Mouse (Mus musculus): Measurements from ENCODE around the gene H2-Eb1. TPM values are rescaled to one million over a fixed set of nuclear protein-coding genes. Genes with fewer than 3 reads are reported as not detected.

The H2-Eb1 gene
- polyA plus RNA-seq, 1 experiment: 398 TPM

DNA sequence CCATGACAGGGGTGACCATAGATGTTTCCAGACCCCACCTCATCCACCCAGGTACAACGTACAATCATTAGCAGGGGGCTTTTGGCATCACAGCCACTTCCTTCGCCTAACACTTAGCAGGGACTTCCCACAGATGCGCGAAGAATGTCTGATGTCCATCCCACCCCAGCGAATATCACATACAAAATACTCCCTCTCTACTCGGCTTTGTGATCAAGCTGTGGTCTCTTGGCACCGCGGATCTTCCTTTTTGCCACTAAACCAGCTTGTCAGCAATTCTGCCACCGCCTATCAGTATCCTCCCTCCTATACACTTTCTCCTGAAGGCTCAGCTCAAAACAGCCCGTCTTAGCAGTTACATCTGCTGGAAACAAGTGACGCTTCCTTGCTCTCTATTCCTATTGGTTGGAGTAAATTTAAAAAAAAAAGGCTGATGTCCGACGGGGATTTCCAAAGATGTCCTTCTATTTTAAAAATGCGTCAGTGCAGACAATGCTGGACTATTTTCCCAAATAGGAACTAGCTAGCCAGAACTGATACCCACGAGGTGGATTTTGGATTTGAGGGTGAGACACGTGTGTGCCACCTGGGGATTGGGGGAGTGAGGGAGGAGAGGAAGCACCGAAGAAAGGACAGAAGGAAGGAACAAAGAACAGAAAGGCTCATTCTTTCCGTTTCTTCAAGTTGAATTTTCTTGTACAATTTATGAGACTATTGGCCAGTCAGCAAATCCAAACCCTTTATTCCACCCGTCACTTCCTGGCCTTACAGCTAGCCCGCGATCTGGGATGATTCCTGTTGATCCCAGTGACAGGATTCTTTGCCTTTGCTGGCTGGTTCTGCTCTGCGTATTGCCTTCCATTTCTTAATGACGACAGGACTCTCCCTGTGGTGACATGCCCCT lies 9.5 kb upstream of the H2-Eb1 start:
- Histone ChIP-seq H3K36me3 (ENCODE audit: control insufficient read depth, insufficient read depth, low read length) (no peaks in the 10 kb centered on the region), H3K27ac (ENCODE audit: insufficient read depth, low read depth, low read length) (peak overlapping the region; percentile 94), H3K27me3 (ENCODE audit: control insufficient read depth, insufficient read depth, low read length) (no peaks in the 10 kb centered on the region), H3K4me1 (ENCODE audit: control insufficient read depth, insufficient read depth, insufficient read length, low read length) (peaks cover 8% of the 10 kb centered on the region), H3K4me3 (ENCODE audit: low read depth, low read length) (peak overlapping the region; percentile 50)
- 24% methylated on average over 23 of the region's 23 CpGs for WGBS
- TF ChIP-seq CTCF (IDR thresholded peaks at IDR 0.05; ENCODE audit: extremely low read depth, insufficient read length, insufficient replicate concordance, low read depth, low read length) (no peak), POLR2A (IDR thresholded peaks at IDR 0.05; ENCODE audit: low read depth, low read length) (no peak)

DNA sequence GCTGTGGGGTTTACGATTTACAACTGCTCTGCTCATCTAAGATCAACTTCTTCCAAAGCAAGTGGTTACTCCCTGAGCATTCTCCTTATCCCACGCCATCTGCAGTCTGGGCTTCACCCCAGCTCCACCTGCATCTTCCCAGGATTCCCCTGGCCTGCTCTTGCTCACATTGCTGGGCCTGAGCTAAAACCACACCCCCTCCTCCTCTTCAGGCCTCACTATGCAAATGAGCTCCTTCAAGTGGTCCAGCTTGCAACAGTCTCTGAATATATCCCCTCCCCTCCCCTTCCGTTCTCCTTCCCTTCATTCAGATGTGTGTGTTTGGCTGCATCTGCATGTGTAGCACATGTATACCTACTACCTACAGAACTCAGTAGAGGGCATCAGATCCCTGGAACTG lies 6.3 kb upstream of the H2-Eb1 start:
- H3K4me3 ChIP-seq (ENCODE audit: low read depth, low read length): no peak overlapping the region
- H3K36me3 ChIP-seq (ENCODE audit: control insufficient read depth, insufficient read depth, low read length): no peaks in the 10 kb centered on the region
- no peak for TF ChIP-seq POLR2A (IDR thresholded peaks at IDR 0.05; ENCODE audit: low read depth, low read length)
- no peak for TF ChIP-seq CTCF (IDR thresholded peaks at IDR 0.05; ENCODE audit: extremely low read depth, insufficient read length, insufficient replicate concordance, low read depth, low read length)
- 78% methylated on average over 3 of the region's 3 CpGs for WGBS
- H3K27ac ChIP-seq (ENCODE audit: insufficient read depth, low read depth, low read length): peak overlapping the region; percentile 2; the same call in 1 of the 2 replicates
- H3K27me3 ChIP-seq (ENCODE audit: control insufficient read depth, insufficient read depth, low read length): no peaks in the 10 kb centered on the region
- H3K4me1 ChIP-seq (ENCODE audit: control insufficient read depth, insufficient read depth, insufficient read length, low read length): peaks cover 8% of the 10 kb centered on the region

DNA sequence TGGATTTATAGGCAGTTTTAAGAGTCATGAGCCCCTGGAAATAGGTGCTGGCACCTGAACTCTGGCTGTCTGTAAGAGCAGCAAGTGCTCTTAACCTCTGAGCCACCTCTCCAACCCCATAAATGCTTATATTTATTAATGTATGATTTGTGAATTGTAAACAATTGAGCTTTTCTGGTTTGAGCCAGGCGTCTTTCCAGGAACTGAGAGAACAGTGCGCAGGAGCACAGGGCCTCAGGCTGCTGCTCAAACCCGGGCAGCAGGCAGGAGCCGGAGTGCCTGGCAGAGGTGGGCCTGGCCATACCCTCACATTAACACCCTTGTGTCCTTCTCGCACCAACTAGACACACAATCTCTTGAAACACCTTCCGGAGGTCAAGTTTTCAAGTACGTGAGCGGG lies 5.6 kb upstream of the H2-Eb1 start:
- Histone ChIP-seq H3K27ac (ENCODE audit: insufficient read depth, low read depth, low read length) (peak overlapping the region; percentile 18; the same call in 1 of the 2 replicates), H3K4me3 (ENCODE audit: low read depth, low read length) (no peak overlapping the region), H3K27me3 (ENCODE audit: control insufficient read depth, insufficient read depth, low read length) (no peaks in the 10 kb centered on the region), H3K36me3 (ENCODE audit: control insufficient read depth, insufficient read depth, low read length) (no peaks in the 10 kb centered on the region), H3K4me1 (ENCODE audit: control insufficient read depth, insufficient read depth, insufficient read length, low read length) (peaks cover 13% of the 10 kb centered on the region)
- WGBS: 81% methylated on average over 8 of the region's 8 CpGs
- TF ChIP-seq POLR2A (IDR thresholded peaks at IDR 0.05; ENCODE audit: low read depth, low read length) (no peak), CTCF (IDR thresholded peaks at IDR 0.05; ENCODE audit: extremely low read depth, insufficient read length, insufficient replicate concordance, low read depth, low read length) (no peak)

DNA sequence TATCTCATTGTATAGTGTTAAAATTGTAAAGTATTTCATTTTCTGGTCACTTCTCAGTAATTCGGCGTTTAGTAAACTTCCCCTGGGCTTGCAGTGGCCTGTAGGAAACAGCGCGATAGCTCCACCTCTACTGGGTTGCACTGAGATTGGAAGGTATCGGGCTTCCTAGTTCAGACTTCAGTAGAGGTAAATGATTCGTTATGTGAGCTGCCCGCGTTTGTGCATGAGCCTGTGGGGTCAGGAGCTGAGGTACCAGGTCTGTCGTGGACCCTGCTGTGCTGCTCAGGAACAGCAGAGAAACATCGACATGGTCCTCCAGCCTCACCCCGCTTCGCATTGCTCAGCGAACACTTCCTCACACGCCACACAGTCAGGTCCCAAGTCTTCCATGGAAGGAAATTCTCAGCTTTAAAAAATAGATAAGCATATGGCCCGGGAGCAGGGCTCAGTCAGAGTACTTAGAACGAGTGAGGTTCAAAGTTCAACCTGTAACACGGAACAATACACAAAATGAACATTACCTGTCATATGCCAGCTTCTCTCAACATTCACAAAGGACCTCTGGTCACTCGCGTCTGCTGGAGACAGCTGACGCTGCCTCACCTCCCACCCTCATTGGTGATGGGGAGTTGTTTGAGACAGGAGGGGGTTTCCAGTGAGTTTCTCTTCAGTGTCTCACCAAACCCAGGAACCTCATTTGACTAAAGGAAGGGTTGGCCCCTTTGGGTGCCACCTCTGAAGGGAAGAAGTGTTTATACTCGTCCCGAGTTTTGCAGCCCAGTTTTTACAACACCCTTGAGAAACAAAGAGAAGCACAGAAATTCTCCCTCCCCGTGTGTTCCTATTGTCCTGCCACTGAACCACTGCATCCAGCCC lies 4.7 kb upstream of the H2-Eb1 start:
- Histone ChIP-seq H3K4me3 (ENCODE audit: low read depth, low read length) (peak overlapping the region; percentile 57), H3K27me3 (ENCODE audit: control insufficient read depth, insufficient read depth, low read length) (no peaks in the 10 kb centered on the region), H3K36me3 (ENCODE audit: control insufficient read depth, insufficient read depth, low read length) (no peaks in the 10 kb centered on the region), H3K27ac (ENCODE audit: insufficient read depth, low read depth, low read length) (peak overlapping the region; percentile 100), H3K4me1 (ENCODE audit: control insufficient read depth, insufficient read depth, insufficient read length, low read length) (peaks cover 12% of the 10 kb centered on the region)
- WGBS: 21% methylated on average over 23 of the region's 23 CpGs
- TF ChIP-seq POLR2A (IDR thresholded peaks at IDR 0.05; ENCODE audit: low read depth, low read length) (peak; percentile 48; the same call in 1 of the 2 replicates), CTCF (IDR thresholded peaks at IDR 0.05; ENCODE audit: extremely low read depth, insufficient read length, insufficient replicate concordance, low read depth, low read length) (no peak)

DNA sequence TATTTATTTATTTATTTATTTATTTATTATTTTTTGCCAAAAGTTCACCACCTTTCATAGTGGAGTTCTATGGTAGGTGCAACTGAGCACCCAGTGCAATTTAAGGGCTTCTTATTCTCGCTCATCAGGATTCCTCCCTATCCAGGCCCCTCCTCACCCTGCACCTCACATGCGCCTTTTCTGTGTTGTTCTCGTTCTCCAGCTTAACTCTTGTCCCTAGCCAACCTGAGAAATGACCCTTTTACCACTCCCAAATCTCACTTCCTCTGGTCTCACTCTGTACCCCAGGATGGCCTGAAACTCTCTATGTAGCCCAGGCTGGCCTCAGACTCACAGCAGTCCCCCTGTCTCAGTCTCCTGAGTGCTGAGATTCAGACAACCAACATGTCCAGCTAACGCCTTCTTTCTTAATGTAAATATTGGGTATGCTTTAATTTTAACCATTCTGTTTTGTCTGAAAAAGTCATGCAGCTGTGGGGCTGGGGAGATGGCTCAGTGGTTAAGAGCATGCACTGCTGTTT lies 3.9 kb upstream of the H2-Eb1 start:
- peaks cover 12% of the 10 kb centered on the region for H3K4me1 ChIP-seq (ENCODE audit: control insufficient read depth, insufficient read depth, insufficient read length, low read length)
- H3K4me3 ChIP-seq (ENCODE audit: low read depth, low read length): no peak overlapping the region
- H3K27ac ChIP-seq (ENCODE audit: insufficient read depth, low read depth, low read length): no peak overlapping the region
- WGBS: 92% methylated on average over 4 of the region's 4 CpGs
- H3K27me3 ChIP-seq (ENCODE audit: control insufficient read depth, insufficient read depth, low read length): no peaks in the 10 kb centered on the region
- no peaks in the 10 kb centered on the region for H3K36me3 ChIP-seq (ENCODE audit: control insufficient read depth, insufficient read depth, low read length)
- TF ChIP-seq CTCF (IDR thresholded peaks at IDR 0.05; ENCODE audit: extremely low read depth, insufficient read length, insufficient replicate concordance, low read depth, low read length) (no peak), POLR2A (IDR thresholded peaks at IDR 0.05; ENCODE audit: low read depth, low read length) (no peak)

DNA sequence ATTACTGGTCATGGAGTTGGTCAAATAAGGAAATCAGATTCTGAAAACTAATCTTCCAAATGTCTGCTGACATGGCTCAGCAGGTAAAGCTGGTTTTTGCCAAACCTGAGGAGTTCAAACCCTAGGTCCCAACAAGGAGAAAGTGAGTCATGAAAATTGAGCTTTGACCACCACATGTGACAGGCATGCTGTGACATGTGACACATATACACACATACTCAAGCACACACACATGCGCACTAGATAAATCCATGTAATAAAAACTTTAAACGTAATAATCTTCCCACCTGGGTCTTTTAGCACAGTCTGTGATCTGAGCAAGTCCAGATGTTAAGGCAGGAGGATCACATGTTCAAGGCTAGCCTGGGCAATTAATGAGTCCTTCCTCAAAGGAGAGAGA lies 1.9 kb upstream of the H2-Eb1 start:
- peaks cover 12% of the 10 kb centered on the region for H3K4me1 ChIP-seq (ENCODE audit: control insufficient read depth, insufficient read depth, insufficient read length, low read length)
- no peak overlapping the region for H3K4me3 ChIP-seq (ENCODE audit: low read depth, low read length)
- H3K27ac ChIP-seq (ENCODE audit: insufficient read depth, low read depth, low read length): peak overlapping the region; percentile 89
- WGBS: 89% methylated on average over 2 of the region's 2 CpGs
- TF ChIP-seq POLR2A (IDR thresholded peaks at IDR 0.05; ENCODE audit: low read depth, low read length) (no peak), CTCF (IDR thresholded peaks at IDR 0.05; ENCODE audit: extremely low read depth, insufficient read length, insufficient replicate concordance, low read depth, low read length) (no peak)
- H3K36me3 ChIP-seq (ENCODE audit: control insufficient read depth, insufficient read depth, low read length): no peaks in the 10 kb centered on the region
- no peaks in the 10 kb centered on the region for H3K27me3 ChIP-seq (ENCODE audit: control insufficient read depth, insufficient read depth, low read length)
